Mouse (Mus musculus) limb, embryonic 12.5 days (tissue): ENCODE data around the gene Psg18. TPM values are rescaled to one million over a fixed set of nuclear protein-coding genes. Genes with fewer than 3 reads are reported as not detected.
"Not testable (repeated sequence)": the region's sequence is repeated elsewhere in the genome, so short reads cannot be mapped to it uniquely, and the experiment has no call there.

Experiments
- ATAC-seq: fragments of 200-750 bp; cut with Nextera tagmentation; 2 replicates; pipeline ENCODE4 v1.8.0; 2017; ENCODE audit warnings: low read depth, moderate TSS enrichment; ENCODE audit not compliant: insufficient number of reproducible peaks, insufficient read depth, low FRiP score, low TSS enrichment
- H3K27ac ChIP-seq: fragments of 300-500 bp; sonication (generic); 2 replicates; pipeline ENCODE4 v1.5.1; 2016; ENCODE audit warnings: mild to moderate bottlenecking, moderate library complexity
- H3K27me3 ChIP-seq: fragments of 300-500 bp; sonication (generic); 2 replicates; pipeline ENCODE4 v1.6.1; 2016; ENCODE audit warnings: mild to moderate bottlenecking, moderate library complexity
- H3K36me3 ChIP-seq: fragments of 300-500 bp; sonication (generic); 2 replicates; pipeline ENCODE4 v1.6.1; 2016; ENCODE audit warnings: mild to moderate bottlenecking, moderate library complexity
- H3K4me1 ChIP-seq: fragments of 300-500 bp; sonication (generic); replicated peaks from 2 replicates; pipeline ENCODE4 v1.6.1; 2016
- H3K4me2 ChIP-seq: fragments of 300-500 bp; sonication (generic); 2 replicates; pipeline ENCODE4 v1.6.1; 2016; ENCODE audit warnings: mild to moderate bottlenecking, moderate library complexity
- H3K4me3 ChIP-seq: fragments of 300-500 bp; sonication (generic); replicated peaks from 2 replicates; pipeline ENCODE4 v1.5.1; 2016; ENCODE audit warnings: mild to moderate bottlenecking
- H3K9ac ChIP-seq: fragments of 300-500 bp; sonication (generic); replicated peaks from 2 replicates; pipeline ENCODE4 v1.6.1; 2016; ENCODE audit warnings: mild to moderate bottlenecking, moderate library complexity
- H3K9me3 ChIP-seq: fragments of 300-500 bp; sonication (generic); 2 replicates; pipeline ENCODE4 v1.6.1; 2016; ENCODE audit warnings: mild to moderate bottlenecking, moderate library complexity
- WGBS: fragments of 180-500 bp; shearing (Covaris S2); methylation state at CpG from one replicate; pipeline ENCODE4 v1.1.7; 2016; 5-methylcytosine and 5-hydroxymethylcytosine counted together
- polyA plus RNA-seq: library from polyadenylated mRNA; unstranded; fragments of >200 nt; fragmentation: Nextera tagmentation; extraction: Ambion mirVana; gene quantifications from 2 replicates; pipeline ENCODE4 v1.2.1, GENCODE M21; 2016

Gene Psg18
- polyA plus RNA-seq, result not detected in 2 replicates

GRCm38 (mm10) chr7:18354909-18355308 lies at the start of gene Psg18:
TSS of gene Psg18 (minus strand) at chr7:18355009.
- not testable (repeated sequence) for H3K4me3 ChIP-seq, H3K27ac ChIP-seq, ATAC-seq, H3K4me1 ChIP-seq, H3K4me2 ChIP-seq, H3K27me3 ChIP-seq, H3K9ac ChIP-seq, H3K36me3 ChIP-seq
- H3K9me3 ChIP-seq, result peaks cover 46% of the 10 kb centered on the region
- 63% methylated on average over 3 of the region's 3 CpGs for WGBS

DNA sequence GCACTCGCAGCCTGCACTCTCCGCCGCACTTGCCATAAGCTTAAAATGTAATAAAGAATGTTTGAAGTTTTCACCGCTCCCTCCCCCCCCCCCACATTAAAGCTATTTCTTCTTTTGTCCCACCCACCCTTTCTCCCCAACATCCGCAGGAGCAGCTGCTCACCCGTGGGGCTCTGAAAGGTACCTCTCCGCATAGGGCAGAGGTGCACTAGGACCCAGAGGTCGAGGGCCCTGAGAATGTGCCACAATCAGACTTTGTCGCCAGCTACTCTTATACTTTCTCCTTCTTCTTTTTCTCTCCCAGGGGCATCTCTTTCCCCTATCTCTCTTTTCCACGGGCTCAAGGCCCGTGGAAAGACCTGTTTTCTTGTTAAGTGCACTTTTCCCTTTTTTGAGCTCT lies 48.6 kb upstream of the Psg18 start:
- H3K36me3 ChIP-seq, result no peaks in the 10 kb centered on the region
- H3K27me3 ChIP-seq, result no peaks in the 10 kb centered on the region
- no peak overlapping the region for H3K27ac ChIP-seq
- WGBS, result 38% methylated on average over 10 of the region's 11 CpGs
- H3K4me1 ChIP-seq, result no peaks in the 10 kb centered on the region
- ATAC-seq, result no peak
- H3K4me3 ChIP-seq, result no peak overlapping the region
- no peak overlapping the region for H3K9ac ChIP-seq
- H3K4me2 ChIP-seq, result no peak overlapping the region
- peaks cover 25% of the 10 kb centered on the region for H3K9me3 ChIP-seq

- H3K9me3 ChIP-seq, result peaks cover 18% of the 10 kb centered on the region
- no peak overlapping the region for H3K27ac ChIP-seq
- no peaks in the 10 kb centered on the region for H3K4me1 ChIP-seq
- H3K36me3 ChIP-seq, result no peaks in the 10 kb centered on the region
- ATAC-seq, result no peak
- no peaks in the 10 kb centered on the region for H3K27me3 ChIP-seq
- H3K4me3 ChIP-seq, result 0 out of 2 replicates have a peak overlapping the region, but pooled peaks have one; percentile 4
- WGBS, result 28% methylated on average over 35 of the region's 35 CpGs
- no peak overlapping the region for H3K4me2 ChIP-seq
- H3K9ac ChIP-seq, result no peak overlapping the region
Measured at GRCm38 (mm10) chr7:18402527-18403237, 47.9 kb upstream of the Psg18 start.

DNA sequence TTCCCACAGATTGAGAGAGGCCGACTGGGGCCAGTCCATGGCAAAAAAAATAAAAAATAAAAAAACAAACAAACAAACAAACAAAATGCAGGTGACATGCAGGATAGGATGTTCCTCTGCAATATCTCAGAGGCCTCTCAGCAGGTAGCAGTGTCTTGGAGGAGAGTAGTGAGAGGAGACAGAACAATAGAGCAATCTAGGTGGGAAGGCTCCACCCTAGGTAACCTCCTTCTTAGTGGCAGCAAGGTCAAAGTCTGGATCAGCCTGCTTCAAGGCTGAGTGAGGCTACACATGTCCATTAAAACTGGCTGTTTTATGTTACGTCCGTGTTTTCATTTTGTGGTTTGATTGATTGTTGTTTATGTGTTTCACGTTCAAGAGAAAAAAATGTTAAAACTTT lies 36.7 kb upstream of the Psg18 start:
- H3K27ac ChIP-seq, H3K4me2 ChIP-seq, H3K9ac ChIP-seq, H3K36me3 ChIP-seq, H3K27me3 ChIP-seq, H3K4me1 ChIP-seq, H3K4me3 ChIP-seq, ATAC-seq: not testable (repeated sequence)
- 77% methylated on average over 4 of the region's 4 CpGs for WGBS
- H3K9me3 ChIP-seq, result peaks cover 31% of the 10 kb centered on the region

DNA sequence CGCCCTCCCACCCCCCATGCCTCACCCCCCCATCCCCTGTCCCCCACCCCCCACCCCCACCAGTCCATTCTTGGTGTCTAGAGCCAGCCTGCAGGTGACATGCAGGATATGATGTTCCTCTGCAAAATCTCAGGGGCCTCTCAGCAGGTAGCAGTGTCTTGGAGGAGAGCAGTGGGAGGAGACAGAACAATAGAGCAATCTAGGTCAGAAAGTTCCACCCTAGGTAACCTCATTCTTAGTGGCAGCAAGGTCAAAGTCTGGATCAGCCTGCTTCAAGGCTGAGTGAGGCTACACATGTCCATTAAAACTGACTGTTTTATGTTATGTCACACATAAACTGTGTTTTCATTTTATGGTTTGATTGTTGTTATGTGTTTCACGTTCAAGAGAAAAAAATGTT lies 23.5 kb upstream of the Psg18 start:
- Histone ChIP-seq H3K27me3 (no peaks in the 10 kb centered on the region), H3K9ac (no peak overlapping the region), H3K36me3 (no peaks in the 10 kb centered on the region), H3K27ac (no peak overlapping the region), H3K4me1 (no peaks in the 10 kb centered on the region), H3K9me3 (peaks cover 38% of the 10 kb centered on the region), H3K4me2 (no peak overlapping the region), H3K4me3 (no peak overlapping the region)
- 44% methylated on average over 2 of the region's 2 CpGs for WGBS
- ATAC-seq, result no peak

- H3K36me3 ChIP-seq, ATAC-seq, H3K27ac ChIP-seq, H3K4me1 ChIP-seq, H3K9ac ChIP-seq, H3K27me3 ChIP-seq, H3K4me3 ChIP-seq, H3K4me2 ChIP-seq: not testable (repeated sequence)
- peaks cover 46% of the 10 kb centered on the region for H3K9me3 ChIP-seq
- WGBS, result 80% methylated on average over 6 of the region's 6 CpGs
Measured at GRCm38 (mm10) chr7:18335411-18335810, 19.4 kb downstream of the Psg18 start.

Other genes with a start within 250 kb of the Psg18 start
- gene Igfl3, start 178.5 kb downstream of the Psg18 start, polyA plus RNA-seq, result not detected in 2 replicates
- gene Mill1, start 109.7 kb downstream of the Psg18 start, polyA plus RNA-seq, result not detected in 2 replicates
- gene Psg28, start 77.0 kb upstream of the Psg18 start, polyA plus RNA-seq, result not detected in 2 replicates
- not detected in 2 replicates for gene Psg26, start 129.2 kb upstream of the Psg18 start, polyA plus RNA-seq
- not detected in 2 replicates for gene Psg25, start 177.3 kb upstream of the Psg18 start, polyA plus RNA-seq
- not detected in 2 replicates for gene Psg27, start 212.3 kb upstream of the Psg18 start, polyA plus RNA-seq